Mouse (Mus musculus) left cerebral cortex, postnatal 36 days (tissue): ENCODE data around the gene Sh3kbp1. TPM values are rescaled to one million over a fixed set of nuclear protein-coding genes. Genes with fewer than 3 reads are reported as not detected.

ENCODE experiments used
- DNase-seq, 2 experiments: peaks; one replicate each; pipeline ENCODE4 v3.0.0; 2021 to 2022; ENCODE audit warnings: low spot score in 2 of 2, mixed read lengths in 1 of 2
- intact Hi-C: fragments of 180-260 bp; cut with DNase I; formaldehyde crosslinking; loops from one replicate; pipeline ENCODE4 v1.15.1; 2025
- total RNA-seq, 2 experiments: library from RNA; stranded (reverse); gene quantifications; 2 replicates each; pipeline ENCODE4 v1.2.3; 2021

The Sh3kbp1 gene
- total RNA-seq, 2 experiments from 2014 or later, result 49.9 to 56.9 TPM

DNA sequence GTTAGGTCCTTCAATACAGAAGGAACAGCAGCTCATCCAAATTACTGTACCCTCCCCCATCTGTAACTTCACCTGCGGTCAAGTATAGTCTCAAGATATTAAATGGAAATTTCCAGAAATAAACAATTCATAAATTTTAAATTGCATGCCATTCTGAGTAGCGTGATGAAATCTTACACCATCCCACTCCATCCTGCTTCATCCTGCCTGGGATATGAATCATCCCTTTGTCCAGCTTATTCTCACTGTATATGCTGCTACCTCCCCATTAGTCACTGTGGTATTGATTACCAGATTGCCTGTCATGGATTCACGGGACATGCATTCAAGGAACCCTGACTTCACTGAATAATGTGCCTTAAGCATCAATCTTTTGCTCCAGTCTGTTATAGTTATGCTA is 104.3 kb downstream of the Sh3kbp1 start:
- DNase-seq, result no peak
- intact Hi-C loops, result no loop called here

GRCm38 (mm10) chrX:159732845-159733244 is 105.8 kb downstream of the Sh3kbp1 start:
- DNase-seq, result no peak
- intact Hi-C loops, result no loop called here

- DNase-seq, result no peak
- intact Hi-C loops, result no loop called here
These were observed 106.9 kb downstream of the Sh3kbp1 start for GRCm38 (mm10) chrX:159733948-159734347.

GRCm38 (mm10) chrX:159735513-159736099 is 108.5 kb downstream of the Sh3kbp1 start:
- DNase-seq, result no peak
- intact Hi-C loops, result no loop called here

GRCm38 (mm10) chrX:159737344-159737743 is 110.3 kb downstream of the Sh3kbp1 start:
- DNase-seq, result no peak
- intact Hi-C loops, result no loop called here

DNA sequence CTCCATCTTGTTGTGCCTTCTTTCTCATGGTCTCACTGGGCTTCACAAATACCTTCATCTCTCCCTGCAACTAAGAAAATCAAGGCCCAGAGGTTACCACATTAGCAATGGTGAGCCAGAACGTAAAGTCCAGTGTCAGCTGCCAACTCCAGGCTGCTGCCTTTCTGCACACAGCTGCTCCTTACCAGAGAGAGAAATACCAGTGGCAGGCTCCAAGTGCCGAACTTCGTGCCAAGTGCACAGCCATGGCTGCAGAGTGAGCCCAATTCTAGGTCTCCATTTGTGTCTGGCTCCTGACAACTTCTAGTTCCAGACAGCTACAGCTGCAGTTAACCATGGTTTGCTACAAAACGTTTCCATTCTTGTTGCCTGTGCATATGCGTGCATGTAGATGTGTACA is 117.0 kb downstream of the Sh3kbp1 start:
- no peak for DNase-seq
- intact Hi-C loops, result no loop called here

GRCm38 (mm10) chrX:159744620-159745019 is 117.5 kb downstream of the Sh3kbp1 start:
- no peak for DNase-seq
- intact Hi-C loops, result no loop called here

DNA sequence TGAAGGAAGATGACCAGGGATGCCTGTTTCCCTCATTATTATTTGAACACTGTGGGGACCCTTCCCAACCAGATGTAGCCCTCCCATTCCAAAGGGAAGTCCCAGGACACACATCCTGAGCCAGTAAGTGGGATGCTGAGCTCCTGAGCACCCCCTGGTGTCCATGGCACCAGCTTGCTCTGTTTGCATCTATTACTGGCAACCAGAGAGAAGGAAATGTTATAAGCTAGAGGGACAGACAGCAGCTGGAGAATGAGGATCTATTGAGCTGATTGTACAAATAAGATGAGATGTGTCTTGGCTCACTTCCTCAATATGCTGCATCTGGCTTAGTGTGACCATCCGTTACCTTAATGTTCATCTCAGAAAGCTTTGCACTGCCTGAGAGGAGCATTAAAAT is 124.8 kb downstream of the Sh3kbp1 start:
- DNase-seq, result no peak
- intact Hi-C loops, result loop anchor here (5.0 to 10.0 kb wide), 2 partner anchors 125 to 163 kb away; partner anchors contain the start of gene Sh3kbp1

- no peak for DNase-seq
- intact Hi-C loops, result loop anchor here (10.0 kb wide), 1 partner anchor 159 kb away; no protein-coding TSS in a partner anchor
These were observed 129.2 kb downstream of the Sh3kbp1 start for GRCm38 (mm10) chrX:159756261-159756660.

- intact Hi-C loops, result loop anchor here (10.0 kb wide), 1 partner anchor 158 kb away; no protein-coding TSS in a partner anchor
- DNase-seq, result no peak
These were observed 130.1 kb downstream of the Sh3kbp1 start for GRCm38 (mm10) chrX:159756901-159757821.

GRCm38 (mm10) chrX:159757854-159758540 is 130.9 kb downstream of the Sh3kbp1 start:
- intact Hi-C loops, result loop anchor here (10.0 kb wide), 1 partner anchor 157 kb away; no protein-coding TSS in a partner anchor
- DNase-seq, result no peak

- intact Hi-C loops, result no loop called here
- DNase-seq, result no peak
These were observed 136.7 kb downstream of the Sh3kbp1 start for GRCm38 (mm10) chrX:159763801-159764200.

- no peak for DNase-seq
- intact Hi-C loops, result no loop called here
These were observed 138.8 kb downstream of the Sh3kbp1 start for GRCm38 (mm10) chrX:159765850-159766249.

DNA sequence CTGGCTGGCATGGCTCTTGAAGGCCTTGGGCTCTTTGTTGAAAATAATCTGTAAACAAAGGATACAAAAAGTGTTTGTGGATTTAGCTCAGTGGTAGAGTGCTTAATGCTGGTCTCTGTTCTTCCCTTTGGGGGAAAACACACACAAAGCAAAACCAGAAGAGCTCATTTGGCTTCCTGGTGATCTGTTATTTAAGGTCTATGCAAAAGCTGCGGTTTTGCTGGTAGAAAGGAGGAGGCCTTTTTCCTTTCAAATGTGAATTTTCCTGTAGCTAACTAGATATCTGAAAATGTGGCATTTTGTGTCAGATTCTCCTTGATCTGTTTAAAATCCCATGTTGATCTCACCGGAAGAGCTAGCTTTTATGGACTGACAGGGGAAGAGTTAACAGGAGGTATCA is 141.9 kb downstream of the Sh3kbp1 start:
- no peak for DNase-seq
- intact Hi-C loops, result no loop called here

DNA sequence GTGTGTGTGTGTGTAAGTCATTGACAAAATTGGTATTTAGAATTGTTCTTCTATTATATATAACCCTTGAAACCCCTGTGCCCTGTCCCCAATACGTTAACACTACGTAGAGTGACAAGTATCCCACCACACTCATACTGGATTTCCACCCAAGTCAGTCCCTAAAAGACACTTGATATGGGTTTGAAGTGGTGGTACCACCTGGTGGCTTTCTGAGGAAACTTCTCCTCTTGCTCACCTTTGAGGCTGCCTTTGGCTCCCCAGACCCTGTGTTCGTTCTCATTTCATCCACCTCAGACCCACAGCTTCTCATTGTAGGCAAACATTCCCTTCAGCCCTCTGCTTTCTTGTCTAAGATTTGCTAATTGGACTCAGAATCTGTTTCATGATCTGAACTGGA is 142.7 kb downstream of the Sh3kbp1 start:
- no peak for DNase-seq
- intact Hi-C loops, result no loop called here

- intact Hi-C loops, result no loop called here
- DNase-seq, result no peak
These were observed 145.1 kb downstream of the Sh3kbp1 start for GRCm38 (mm10) chrX:159772137-159772536.

GRCm38 (mm10) chrX:159775042-159775441 is 148.0 kb downstream of the Sh3kbp1 start:
- intact Hi-C loops, result no loop called here
- DNase-seq, result no peak

DNA sequence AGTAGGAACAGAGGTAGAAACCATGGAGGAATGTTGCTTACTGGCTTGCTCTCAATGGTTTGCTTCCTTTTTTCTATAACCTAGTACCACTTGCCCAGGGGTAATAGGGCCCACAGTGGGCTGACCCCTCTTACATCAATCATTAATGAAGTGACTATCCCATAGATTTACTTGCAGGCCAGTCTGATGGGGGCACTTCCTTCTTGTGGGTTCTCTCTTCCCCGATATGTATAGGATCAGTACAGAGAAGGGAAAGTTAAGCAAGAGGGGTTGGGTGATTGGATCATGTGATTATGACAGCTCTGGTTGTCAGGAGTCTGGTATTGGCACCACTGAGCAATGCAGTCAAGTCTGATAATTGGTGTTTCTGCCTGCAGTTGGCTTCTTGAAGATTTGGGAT is 151.7 kb downstream of the Sh3kbp1 start:
- intact Hi-C loops, result no loop called here
- no peak for DNase-seq

GRCm38 (mm10) chrX:159790516-159790915 is 163.4 kb downstream of the Sh3kbp1 start:
- intact Hi-C loops, result no loop called here
- no peak for DNase-seq

DNA sequence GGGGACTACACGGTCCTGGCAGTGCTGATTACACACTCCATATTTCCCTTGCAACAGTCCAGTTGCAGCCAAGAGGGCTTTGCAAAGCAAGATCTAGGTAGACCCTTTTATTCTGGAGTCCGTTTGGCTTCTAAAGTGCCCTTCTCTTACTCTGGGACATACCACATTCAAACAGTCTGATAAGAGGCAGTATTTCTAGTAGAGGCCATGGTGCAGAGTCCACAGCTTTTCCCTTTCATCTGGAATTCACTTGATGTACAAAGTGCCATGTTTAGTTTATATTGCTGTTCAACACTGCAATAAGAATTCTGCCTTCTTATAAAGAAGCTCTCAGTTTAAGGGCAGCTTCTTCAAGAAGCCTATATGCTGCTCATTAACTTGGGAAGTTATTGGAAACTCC is 168.5 kb downstream of the Sh3kbp1 start:
- no peak for DNase-seq
- intact Hi-C loops, result no loop called here
